Comparison of ENCODE assay signal across 9 mouse cellular contexts in genomic region chr14:24550763-24551471, GRCm38 (mm10).
DNase-seq lines count a peak whose midpoint lies in the region; ATAC-seq lines count a peak whose summit lies in the region.
"Had no signal": no experiment of that assay in that cellular context is flagged by ENCODE, and none has a peak within 500 bp of the region (broad histone marks: within the 10 kb centered on the region; RNA-seq: fewer than 3 reads in every experiment).

No protein-coding gene starts in this region.

- intact Hi-C loops in left cerebral cortex, postnatal 14 days (cut with DNase I), result no loop called here

- DNase-seq in cerebellum, postnatal 14 days, result peak; percentile 57 to 67
- no peak for DNase-seq in cerebellum, adult 8-10 months
- peak; percentile 19 to 58 for DNase-seq in frontal cortex, postnatal 14 days (ENCODE audit: low spot score in 2 of 2)
- peak; percentile 32 to 77 for DNase-seq in left cerebral cortex, postnatal 14 days (ENCODE audit: low spot score in 2 of 2)
- peak; percentile 81 to 85 for DNase-seq in right cerebral cortex, postnatal 10 days (ENCODE audit: low spot score in 2 of 2)
- DNase-seq in heart, adult 9 months (ENCODE audit: low spot score in 2 of 2), result no peak
- DNase-seq: gastrocnemius, postnatal 14 days had no signal

- ATAC-seq in erythroid progenitor cell, adult 5-6 weeks (replicated peaks; ENCODE audit: low FRiP score, poor library complexity, severe bottlenecking), result no peak
- no peak for ATAC-seq in granulocyte monocyte progenitor cell, adult 5-6 weeks (replicated peaks; ENCODE audit: poor library complexity, severe bottlenecking)

Comparison
In these comparisons a context has a peak if more than half of its experiments do, and no peak if none do; other contexts are left out.
1. DNase-seq: peak in cerebellum, postnatal 14 days (2 of 2), frontal cortex, postnatal 14 days (2 of 2), left cerebral cortex, postnatal 14 days (2 of 2) and right cerebral cortex, postnatal 10 days (2 of 2); none in cerebellum, adult 8-10 months (single experiment) and heart, adult 9 months (0 of 2).